Mouse (Mus musculus) midbrain, embryonic 10.5 days (tissue): ENCODE data around the gene 4930415O20Rik. TPM values are rescaled to one million over a fixed set of nuclear protein-coding genes. Genes with fewer than 3 reads are reported as not detected.

Experiments
- polyA plus RNA-seq: library from polyadenylated mRNA; unstranded; fragments of >200 nt; fragmentation: Nextera tagmentation; extraction: Ambion mirVana; gene quantifications from 2 replicates; pipeline ENCODE4 v1.2.1, GENCODE M21; 2016

Gene 4930415O20Rik
- polyA plus RNA-seq, 1 experiment from 2014 or later = not detected

Other genes starting within 250 kb of the 4930415O20Rik start
- not detected in 2 replicates for gene Olfr284, start 230.0 kb upstream of the 4930415O20Rik start, polyA plus RNA-seq
- not detected in 2 replicates for gene Olfr283, start 190.1 kb upstream of the 4930415O20Rik start, polyA plus RNA-seq
- gene Olfr282, start 139.8 kb upstream of the 4930415O20Rik start, polyA plus RNA-seq = not detected in 2 replicates
- gene Olfr281, start 118.4 kb upstream of the 4930415O20Rik start, polyA plus RNA-seq = not detected in 2 replicates
- not detected in 2 replicates for gene OR5BS1P, start 101.1 kb upstream of the 4930415O20Rik start, polyA plus RNA-seq
- gene Lalba, start 88.3 kb upstream of the 4930415O20Rik start, polyA plus RNA-seq = 0.47 TPM in 1 of 2 replicates, not detected in the other
- gene Olfr279, start 78.6 kb upstream of the 4930415O20Rik start, polyA plus RNA-seq = not detected in 2 replicates
- gene Kansl2, start 36.7 kb upstream of the 4930415O20Rik start, polyA plus RNA-seq = 139 and 150 TPM in 2 replicates
- 59.0 and 61.3 TPM in 2 replicates for gene Ccnt1, start 81 bp upstream of the 4930415O20Rik start, polyA plus RNA-seq
- 11.8 and 12.1 TPM in 2 replicates for gene Adcy6, start 39.1 kb downstream of the 4930415O20Rik start, polyA plus RNA-seq
- gene Cacnb3, start 59.8 kb downstream of the 4930415O20Rik start, polyA plus RNA-seq = 36.1 and 50.9 TPM in 2 replicates
- 27.2 and 30.8 TPM in 2 replicates for gene Ddx23, start 91.9 kb downstream of the 4930415O20Rik start, polyA plus RNA-seq
- 7.1 and 9.8 TPM in 2 replicates for gene Rnd1, start 106.5 kb downstream of the 4930415O20Rik start, polyA plus RNA-seq
- 1.3 and 1.5 TPM in 2 replicates for gene Ccdc65, start 137.2 kb downstream of the 4930415O20Rik start, polyA plus RNA-seq
- gene Fkbp11, start 157.2 kb downstream of the 4930415O20Rik start, polyA plus RNA-seq = 15.2 and 16.4 TPM in 2 replicates
- 41.2 and 43.2 TPM in 2 replicates for gene Arf3, start 192.2 kb downstream of the 4930415O20Rik start, polyA plus RNA-seq
- gene Wnt10b, start 207.1 kb downstream of the 4930415O20Rik start, polyA plus RNA-seq = 0.14 and 0.24 TPM in 2 replicates
- gene Wnt1, start 218.9 kb downstream of the 4930415O20Rik start, polyA plus RNA-seq = 22.0 and 24.0 TPM in 2 replicates
- gene Ddn, start 238.5 kb downstream of the 4930415O20Rik start, polyA plus RNA-seq = 0.54 and 0.82 TPM in 2 replicates